Mouse (Mus musculus): ENCODE measurements at regions not wholly inside any gene's neighbourhood (a gene's known extent, or its start where the extent isn't known, plus 50 kb on each side); places are given as distances from the start of the nearest gene placed in this dataset.
"Not testable (repeated sequence)": the region's sequence is repeated elsewhere in the genome, so short reads cannot be mapped to it uniquely, and the experiment has no call there.

DNA sequence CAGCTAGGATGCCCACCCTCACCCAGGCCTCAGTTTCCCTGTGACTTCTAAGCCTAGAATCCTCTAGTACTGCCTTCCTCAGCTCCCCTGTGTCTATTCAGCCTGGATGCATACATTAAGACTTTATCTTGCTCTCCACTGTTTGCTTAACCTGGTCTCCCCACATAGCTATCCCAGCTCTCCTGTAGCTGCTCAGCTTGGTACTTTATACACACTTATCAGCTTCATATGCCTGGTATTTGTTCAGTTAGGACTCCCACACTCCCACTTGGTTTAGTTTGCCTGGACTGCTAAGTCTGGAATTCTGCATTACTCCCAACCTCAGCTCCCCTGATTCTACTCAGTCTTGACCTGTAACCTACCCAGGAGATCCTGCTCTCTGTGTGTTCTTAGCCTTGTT lies 147.7 kb downstream of the Tmem121 start:
- in situ Hi-C loops (cut with MboI, MseI): no loop called here

DNA sequence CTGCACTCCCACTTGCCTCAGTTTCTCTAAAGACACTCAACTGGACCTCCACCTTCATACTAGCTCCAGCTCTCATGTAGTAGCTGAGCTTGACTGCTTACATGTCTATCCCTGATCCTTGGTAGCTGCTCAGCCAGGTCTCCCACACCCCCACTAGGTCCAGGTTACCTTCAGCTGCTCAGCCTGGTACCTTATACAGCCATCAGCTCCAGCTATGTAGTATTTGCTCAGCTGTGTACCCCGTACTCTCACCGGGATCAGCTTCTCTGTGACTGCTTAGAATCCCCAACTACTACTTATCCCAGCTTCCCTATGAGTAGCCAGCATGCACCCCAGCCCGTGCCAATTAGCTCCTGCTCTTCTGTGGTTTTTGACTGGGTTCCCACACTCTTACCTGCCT lies 148.1 kb downstream of the Tmem121 start:
- in situ Hi-C loops (cut with MboI, MseI): not testable (repeated sequence)

DNA sequence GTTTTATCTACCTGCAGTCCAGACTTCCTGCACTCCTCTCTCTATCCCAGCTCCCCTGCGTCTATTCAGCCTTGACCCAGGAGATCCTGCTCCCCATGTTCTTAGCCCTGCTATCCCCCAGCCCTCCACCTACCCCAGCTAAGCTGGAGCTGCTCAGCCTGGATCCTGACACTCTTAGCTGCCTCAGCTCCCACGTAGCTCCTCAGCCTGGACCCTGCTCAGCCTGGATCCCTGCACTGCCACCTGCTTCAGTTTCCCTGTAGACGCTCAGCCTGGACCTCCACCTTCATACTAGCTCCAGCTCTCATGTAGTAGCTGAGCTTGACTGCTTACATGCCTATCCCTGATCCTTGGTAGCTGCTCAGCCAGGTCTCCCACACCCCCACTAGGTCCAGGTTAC lies 151.5 kb downstream of the Tmem121 start:
- in situ Hi-C loops (cut with MboI, MseI): no loop called here

DNA sequence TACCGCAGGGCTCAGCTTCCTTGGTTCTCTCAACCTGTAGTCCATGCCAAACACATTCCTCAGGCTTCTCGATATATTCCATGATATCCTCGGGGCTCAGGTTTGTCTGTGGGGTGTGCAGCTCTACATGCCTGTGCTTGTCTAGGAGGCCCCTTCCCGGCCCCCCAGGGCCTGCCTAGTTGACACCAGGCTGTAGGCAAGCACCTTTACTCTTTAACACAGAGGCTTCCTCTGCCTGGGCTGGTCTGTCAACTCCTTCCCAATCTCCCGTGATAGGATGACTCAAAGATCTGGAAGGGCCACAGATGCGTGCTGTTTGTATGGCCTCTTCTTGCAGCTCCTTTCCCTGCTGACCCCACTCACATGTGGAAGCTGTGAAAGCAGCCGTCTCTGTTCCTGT lies 150.4 kb upstream of the Adam6b start:
- in situ Hi-C loops (cut with MboI, MseI): no loop called here

DNA sequence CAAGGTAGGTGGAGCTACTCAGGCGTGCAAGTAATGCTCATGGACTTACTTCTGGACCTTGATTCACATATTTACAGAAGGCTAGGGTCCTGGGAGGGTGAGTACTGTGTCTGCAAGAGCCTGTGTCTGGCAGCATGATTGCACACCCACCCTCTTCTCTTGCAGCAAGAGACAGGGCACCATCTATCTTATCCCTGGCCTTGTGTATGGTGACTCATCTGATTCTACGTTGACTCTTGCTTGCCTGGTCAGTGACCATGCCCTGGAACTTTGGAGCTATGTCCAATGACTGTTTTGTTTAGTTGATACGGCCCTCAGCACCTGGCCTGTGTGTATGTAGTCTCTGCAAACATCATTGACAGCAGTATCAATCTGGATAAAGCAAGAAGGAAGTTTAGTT lies 148.3 kb upstream of the Adam6b start:
- in situ Hi-C loops (cut with MboI, MseI): no loop called here

DNA sequence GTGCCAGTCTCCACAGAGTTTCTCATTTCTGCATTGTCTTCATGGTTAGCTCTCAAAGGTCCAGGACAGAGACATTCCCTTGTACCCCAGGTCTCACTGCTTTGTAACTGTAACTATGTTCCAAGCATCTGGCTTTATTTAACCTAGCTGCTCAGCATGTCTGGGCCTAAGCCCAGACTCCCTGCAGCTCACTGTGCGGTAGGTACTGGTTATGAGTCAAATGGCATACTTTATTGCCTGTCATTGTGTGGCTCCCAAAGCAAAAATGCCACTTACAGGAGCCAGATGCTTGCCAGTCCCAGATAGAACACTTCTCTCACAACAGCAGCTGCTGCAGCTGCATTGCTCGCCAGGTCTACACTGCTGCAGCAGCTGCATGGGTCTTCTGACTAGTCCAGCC lies 134.2 kb upstream of the Adam6b start:
- in situ Hi-C loops (cut with MboI, MseI): no loop called here

DNA sequence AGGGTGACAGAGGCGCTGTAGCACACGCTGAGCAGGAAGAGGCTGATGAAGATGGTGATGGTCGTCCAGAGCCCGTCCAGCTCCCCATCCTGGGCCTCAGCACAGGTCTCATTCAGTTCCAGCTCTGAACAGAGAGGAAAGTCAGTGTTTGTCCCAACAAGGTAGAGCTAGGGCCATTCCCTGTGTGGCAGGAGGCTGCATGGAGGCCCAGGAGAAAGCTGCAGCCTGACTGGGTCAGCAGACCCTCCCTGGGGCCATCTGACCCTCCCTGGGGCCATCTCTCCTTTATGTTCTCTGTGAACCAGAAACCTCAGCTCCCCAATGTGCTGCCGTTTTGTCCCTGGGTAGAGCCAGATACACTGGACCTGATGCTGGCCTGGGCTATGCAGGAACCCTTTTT lies 131.2 kb upstream of the Adam6b start:
- in situ Hi-C loops (cut with MboI, MseI): no loop called here

DNA sequence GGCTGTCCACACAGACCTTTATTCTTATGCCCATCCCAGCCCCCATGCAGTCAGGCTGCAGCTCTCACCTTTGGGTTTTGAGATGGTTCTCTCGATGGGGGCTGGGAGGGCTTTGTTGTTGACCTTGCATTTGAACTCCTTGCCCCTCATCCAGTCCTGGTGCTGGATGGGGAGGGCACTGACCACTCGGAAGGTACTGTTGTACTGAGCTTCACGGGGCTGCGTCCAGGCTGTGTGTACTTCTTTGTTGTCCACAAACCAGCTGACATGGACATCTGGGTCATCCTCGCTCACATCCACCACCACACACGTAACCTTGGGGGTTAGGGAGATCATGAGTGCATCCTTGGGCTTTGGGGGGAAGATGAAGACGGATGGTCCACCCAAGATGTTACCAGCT lies 129.3 kb upstream of the Adam6b start:
- in situ Hi-C loops (cut with MboI, MseI): no loop called here

DNA sequence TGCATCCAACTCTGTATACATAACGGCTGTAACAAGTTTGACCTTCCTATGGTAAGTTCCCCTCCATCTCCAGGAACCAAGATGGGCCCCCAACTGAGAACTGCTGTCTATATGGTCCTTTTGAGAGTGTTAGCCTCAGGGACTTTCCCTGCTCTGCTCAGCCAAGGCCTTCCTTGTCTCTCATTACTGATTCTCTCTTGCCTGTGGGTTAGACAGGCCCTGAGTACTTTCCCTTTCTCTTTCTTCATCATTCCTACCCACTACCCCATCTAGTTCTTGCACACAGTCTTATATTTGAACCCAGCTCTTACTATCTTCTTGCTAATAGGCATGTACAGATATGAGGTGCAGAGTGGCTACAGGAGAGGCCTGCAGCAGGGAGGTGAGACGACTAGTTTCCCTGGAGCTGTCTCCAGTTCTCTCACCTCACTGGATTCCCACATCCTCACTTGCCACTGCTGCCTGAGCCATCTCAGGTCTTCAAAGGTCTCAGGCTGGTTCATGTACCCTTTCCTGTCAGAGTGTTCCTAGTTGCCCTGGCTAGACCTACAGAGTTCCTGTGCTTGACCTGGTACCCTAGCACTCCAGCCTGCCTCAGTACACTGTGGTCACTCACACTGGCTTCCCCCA lies 126.8 kb upstream of the Adam6b start:
- in situ Hi-C loops (cut with MboI, MseI): no loop called here

DNA sequence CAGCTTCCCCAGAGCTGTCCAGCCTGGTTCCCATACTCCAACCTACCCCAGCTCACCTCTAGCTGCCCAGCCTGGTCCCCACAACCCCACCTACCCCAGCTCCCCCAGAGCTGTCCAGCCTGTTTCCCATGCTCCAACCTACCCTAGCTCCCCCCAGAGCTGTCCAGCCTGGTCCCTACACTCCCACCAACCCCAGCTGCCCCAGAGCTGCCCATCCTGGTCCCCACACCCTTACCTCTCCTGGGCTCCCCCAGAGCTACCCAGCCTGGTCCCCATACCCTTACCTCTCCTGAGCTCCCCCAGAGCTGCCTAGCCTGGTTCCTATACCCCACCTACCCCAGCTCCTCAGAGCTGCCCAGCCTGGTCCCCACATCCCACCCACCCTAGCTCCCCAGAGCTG lies 125.3 kb upstream of the Adam6b start:
- in situ Hi-C loops (cut with MboI, MseI): no loop called here

DNA sequence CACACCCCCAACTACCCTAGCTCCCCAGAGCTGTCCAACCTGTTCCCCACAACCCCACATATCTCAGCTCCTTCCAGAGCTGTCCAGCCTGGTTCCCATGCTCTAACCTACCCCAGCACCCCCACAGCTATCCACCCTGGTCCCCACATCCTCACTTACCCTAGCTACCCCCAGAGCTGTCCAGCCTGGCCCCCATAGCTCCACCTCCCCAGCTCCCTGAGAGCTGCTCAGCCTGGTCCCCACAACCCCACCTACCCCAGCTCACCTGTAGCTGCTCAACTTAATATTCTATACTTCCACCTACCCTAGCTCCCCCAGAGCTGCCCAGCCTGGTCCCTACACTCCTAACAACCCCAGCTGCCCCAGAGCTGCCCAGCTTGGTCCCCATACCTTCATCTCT lies 124.9 kb upstream of the Adam6b start:
- in situ Hi-C loops (cut with MboI, MseI): no loop called here

DNA sequence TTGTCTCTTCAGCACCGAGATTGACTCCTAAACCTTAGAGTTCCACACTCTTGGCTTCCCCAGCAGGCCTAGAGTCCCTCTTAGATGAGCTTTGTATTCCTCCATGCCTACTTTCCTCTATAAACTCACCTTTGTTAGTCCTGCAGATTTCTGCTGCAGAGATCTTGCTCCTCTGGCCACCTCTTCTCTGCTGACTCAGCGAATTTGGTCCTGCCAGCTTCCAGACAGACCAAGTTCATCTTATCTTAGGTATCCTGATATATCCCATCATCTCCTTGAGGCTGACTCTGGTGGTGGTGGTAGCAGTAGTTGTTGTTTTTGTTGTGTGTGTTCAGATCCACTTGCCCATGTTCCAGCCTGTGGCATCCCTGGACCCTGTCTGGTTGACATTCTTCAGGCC lies 123.5 kb upstream of the Adam6b start:
- in situ Hi-C loops (cut with MboI, MseI): no loop called here

DNA sequence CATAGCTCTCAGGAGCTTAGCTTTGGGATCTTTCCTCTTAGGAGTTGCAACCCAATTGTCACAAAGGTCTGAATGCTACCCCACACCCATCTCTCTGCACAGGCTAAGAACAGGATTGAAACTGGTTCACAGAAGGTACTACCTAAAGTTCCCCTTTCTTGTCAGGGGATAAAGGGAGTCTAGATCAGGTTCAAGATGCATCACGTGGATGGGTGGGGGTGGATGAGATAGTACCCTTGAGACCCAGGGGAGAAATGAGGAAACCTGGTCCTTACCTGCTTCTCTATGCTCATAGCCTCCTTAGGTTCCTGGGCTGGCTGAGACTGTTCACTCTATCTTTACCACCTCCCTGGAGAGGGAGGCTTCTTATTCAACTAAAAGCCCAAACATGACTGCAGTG lies 122.9 kb upstream of the Adam6b start:
- in situ Hi-C loops (cut with MboI, MseI): no loop called here

DNA sequence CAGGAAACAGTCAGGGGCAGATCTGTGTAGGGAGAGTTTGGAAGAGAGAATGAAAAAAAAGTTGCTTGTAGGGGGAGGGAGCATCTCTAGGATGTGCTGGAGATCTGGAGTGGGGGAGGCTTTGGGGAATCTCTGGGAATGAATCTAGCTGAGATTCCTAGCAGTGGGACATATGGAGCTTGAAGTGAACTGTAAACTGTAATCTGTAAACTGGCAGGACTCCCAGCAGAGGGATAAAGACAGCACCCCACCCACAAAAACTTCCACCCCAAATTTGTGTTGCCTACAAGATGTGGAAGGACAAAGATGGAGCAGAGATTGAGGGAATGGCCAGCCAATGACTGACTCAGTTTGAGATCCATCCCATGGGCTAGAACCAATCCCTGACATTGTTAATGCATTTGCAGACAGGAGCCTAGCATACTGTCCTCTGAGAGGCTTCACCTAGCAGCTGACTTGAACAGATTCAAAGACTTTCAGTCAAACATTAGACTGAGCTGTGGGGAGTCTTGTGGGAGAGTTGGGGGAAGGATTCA lies 87.7 kb upstream of the Adam6b start:
- in situ Hi-C loops (cut with MboI, MseI): no loop called here

DNA sequence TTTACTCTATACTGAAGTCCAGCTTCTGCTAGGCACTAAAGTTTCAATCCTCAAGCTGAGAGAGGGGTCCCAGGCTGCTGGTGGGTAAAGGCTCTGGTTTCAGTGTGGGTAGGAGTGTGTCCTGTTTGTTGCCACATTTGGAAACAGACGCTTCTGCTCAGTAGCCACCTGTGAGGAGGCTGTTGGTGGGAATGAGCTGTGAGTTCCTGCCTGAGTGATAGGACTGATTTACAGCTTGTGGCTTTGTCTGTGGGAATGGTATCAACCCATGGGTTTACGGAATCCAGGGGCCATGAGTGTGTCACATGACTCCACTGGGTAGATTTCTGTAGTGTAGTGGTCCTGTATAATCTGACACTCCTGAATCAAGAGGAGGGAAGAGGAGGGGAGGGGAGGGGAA lies 86.5 kb upstream of the Adam6b start:
- in situ Hi-C loops (cut with MboI, MseI): no loop called here

DNA sequence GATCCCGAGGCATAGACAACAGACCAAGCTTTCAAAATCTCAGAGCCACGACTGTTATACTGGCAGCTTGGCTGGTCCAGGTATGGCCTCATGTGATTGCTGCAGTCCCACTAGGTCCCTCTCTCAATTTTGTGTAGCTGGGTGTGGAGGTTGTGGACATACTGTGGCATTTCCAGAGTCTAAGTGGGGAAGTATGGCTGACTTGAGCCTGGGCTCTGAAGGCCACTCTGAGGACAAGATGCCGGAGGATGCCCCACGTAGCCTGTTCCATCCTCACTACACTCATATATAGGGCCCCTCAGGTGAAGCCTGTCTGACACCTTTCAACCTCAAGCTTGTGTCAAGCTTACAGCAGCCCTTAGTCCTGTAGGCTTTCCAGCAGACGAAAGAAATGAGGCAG lies 78.2 kb upstream of the Adam6b start:
- in situ Hi-C loops (cut with MboI, MseI): no loop called here

DNA sequence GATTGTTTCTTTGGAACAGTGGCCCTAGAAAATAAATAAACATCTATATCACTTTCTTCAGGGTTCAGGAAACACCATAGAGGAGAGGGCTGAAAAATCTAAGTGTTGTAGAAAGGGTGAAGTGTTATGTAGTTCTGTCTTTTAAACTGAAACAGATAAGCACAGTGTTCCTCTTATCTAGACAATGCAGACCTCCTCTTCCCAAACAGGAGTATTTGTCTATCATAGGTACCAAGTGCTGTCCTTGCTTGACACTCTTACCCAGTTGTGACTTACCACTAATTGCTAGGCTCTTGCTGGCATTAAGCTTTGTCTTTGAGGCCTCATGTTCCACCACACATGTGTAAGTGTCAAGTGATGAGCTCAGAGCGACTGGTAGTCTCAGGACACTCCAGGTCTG lies 75.3 kb upstream of the Adam6b start:
- in situ Hi-C loops (cut with MboI, MseI): no loop called here

DNA sequence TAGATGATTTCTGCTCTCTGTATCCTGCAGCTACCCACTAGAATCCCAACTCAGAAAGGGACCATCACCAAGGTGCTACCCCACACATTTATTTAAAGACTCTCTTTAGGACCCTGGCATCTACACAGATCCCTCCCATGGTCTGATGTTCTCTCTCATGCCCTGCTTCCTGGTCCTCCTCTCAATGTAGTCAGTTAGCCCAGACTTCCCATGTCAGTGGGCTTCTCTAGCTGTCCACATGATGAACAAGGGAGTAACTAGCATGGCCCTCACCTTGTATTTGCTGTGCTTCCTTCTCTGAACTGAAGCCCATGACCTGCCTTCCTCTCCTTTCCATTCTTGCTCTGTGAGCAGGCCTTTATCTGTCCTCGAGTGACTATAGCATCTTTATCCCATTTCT lies 71.8 kb upstream of the Adam6b start:
- in situ Hi-C loops (cut with MboI, MseI): no loop called here

DNA sequence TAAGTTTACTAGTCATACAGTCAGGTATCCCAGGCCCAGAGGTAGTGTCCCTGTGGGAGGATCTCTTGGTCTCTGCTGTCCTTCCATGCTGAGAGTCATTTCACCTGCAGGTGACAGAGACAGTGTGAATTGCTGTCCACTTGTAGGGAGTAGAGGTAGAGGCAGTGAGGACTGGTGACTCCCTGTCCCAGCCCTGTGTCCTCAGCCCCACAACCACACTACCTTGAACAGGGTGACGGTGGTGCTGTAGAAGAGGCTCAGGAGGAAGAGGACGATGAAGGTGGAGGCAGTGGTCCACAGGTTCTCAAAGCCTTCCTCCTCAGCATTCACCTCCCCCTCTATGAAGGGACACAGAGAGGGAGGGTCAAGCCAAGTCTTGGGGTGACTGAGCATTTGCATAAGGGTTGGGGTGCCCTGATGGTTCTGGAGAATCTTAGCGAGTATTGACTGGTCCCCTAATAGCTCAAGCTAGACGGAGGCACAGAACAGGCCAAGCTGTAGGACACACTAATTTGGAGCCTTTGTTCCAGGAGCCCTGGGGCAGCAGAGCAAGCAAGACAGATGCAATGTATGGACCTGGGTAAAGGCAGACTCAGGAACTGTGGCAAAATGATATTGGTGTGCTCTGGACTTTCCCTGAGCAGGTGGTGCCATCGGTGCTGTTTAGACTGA lies 70.4 kb upstream of the Adam6b start:
- in situ Hi-C loops (cut with MboI, MseI): no loop called here

DNA sequence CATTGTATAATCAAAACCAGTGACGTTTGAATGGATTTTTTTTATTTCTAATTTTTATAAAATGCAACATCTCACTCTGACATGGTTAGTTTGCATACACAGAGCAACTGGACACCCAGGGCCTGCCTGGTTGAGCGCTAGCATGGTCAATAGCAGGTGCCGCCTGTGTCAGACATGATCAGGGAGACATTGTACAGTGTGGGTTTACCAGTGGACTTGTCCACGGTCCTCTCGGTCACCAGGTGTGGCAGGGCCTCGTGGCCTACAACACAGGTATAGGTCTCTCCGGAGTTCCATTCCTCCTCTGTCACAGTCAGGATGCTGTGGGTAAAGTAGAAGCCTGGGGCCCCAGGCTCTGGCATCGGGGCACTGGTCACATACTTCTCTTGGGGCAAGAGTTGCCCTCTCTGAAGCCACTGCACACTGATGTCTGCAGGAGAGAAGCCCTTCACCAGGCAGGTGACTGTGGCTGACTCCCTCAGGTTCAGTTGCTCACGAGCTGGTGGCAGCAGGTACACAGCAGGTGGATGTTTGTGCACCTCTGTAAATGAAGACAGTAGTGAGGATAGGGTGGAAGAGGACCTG lies 68.5 kb upstream of the Adam6b start:
- in situ Hi-C loops (cut with MboI, MseI): no loop called here

DNA sequence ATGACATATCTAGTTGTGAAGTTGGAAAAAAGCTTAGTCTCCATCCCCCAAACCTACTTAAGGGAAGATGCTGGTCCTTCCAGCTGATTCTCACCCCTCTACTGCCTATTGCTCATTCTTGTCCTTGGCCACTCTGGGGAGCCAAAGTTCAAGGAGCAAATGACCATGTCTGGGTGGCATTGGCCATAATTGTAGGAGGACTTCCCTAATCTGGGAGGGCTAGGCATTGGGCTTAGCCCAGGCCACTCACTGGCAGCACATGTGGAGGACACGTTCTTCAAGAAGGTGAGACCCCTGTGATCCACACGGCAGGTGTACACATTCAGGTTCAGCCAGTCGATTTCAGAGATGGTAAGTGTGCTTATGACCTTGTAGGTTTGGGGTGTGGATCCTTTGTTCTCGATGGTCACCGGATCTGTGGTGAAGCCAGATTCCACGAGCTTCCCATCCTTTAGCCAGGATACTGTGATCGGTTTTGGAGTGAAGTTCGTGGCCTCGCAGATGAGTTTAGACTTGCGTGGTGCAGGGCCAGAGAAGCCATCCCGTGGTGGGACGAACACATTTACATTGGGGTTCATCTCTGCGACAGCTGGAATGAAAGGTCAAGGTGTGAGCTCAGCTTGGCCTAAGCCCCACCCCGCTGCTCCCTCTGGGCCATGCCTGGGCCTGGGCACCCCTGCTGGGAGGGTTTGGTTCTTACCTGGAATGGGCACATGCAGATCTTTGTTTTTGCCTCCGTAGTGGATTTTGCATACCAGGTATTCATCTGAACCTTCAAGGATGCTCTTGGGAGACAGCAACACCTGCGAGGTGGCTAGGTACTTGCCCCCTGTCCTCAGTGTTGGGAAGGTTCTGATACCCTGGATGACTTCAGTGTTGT lies 67.4 kb upstream of the Adam6b start:
- in situ Hi-C loops (cut with MboI, MseI): no loop called here

DNA sequence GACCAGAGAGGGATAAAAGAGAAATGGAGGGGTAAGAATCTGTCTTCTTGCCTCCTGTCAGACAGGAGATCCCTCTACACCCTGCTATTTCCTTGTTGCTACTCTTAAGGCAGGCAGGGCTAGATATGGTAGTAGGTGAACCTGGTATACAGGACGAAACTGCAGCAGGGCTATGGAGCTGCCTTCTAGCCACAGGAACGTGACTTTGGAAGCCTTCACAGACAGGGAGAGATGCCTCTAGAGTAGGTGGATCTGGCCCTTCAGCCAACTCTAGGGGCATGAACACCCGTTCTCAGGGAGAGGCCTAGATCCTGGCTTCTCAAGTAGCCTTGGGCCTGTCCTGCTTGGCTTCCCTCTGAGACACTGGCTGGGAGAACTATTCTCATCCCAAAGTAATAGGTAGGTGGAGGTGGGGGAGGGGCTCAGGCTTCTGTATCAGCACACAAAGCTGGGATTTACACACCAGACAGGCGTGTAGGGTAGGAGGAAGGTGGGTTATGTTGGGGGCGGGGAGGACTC lies 66.5 kb upstream of the Adam6b start:
- in situ Hi-C loops (cut with MboI, MseI): no loop called here
